Mouse (Mus musculus) C2C12 (cell line): Measurements from ENCODE around the gene Madd.

Experiments
- CTCF ChIP-seq: IDR thresholded peaks from one replicate; pipeline ENCODE4 v1.5.1; 2011; ENCODE audit not compliant: control insufficient read depth, insufficient read depth, insufficient read length
- FOSL1 ChIP-seq: IDR thresholded peaks from one replicate; pipeline ENCODE4 v1.8.0; 2011; ENCODE audit warnings: mild to moderate bottlenecking, low read length; ENCODE audit not compliant: poor library complexity, insufficient read depth, severe bottlenecking
- MAX ChIP-seq: IDR thresholded peaks from one replicate; pipeline ENCODE4 v1.6.1; 2011; ENCODE audit warnings: mild to moderate bottlenecking, control low read depth
- MYOD1 ChIP-seq: IDR thresholded peaks from one replicate; pipeline ENCODE4 v1.6.1; 2011; ENCODE audit warnings: low read depth; ENCODE audit not compliant: control insufficient read depth, insufficient read length
- MYOG ChIP-seq: IDR thresholded peaks from one replicate; pipeline ENCODE4 v1.6.1; 2011; ENCODE audit not compliant: control insufficient read depth, insufficient read length; ENCODE audit errors: extremely low read depth
- USF1 ChIP-seq: IDR thresholded peaks from one replicate; pipeline ENCODE4 v1.6.1; 2011; ENCODE audit warnings: low read depth, mild to moderate bottlenecking, control low read depth, moderate library complexity

- no peak for TF ChIP-seq MYOD1
- no peak for TF ChIP-seq CTCF
- no peak for TF ChIP-seq MAX
- TF ChIP-seq USF1: peak; percentile 46
- no peak for TF ChIP-seq FOSL1
- TF ChIP-seq MYOG: no peak
Observed at GRCm38 (mm10) chr2:91112491-91112890, 71.1 kb downstream of the Madd start.
